Mouse (Mus musculus) MEL (cell line): ENCODE data around the gene AI837181. TPM values are rescaled to one million over a fixed set of nuclear protein-coding genes. Genes with fewer than 3 reads are reported as not detected.

ENCODE experiments used
- DNase-seq: peaks from one replicate; pipeline ENCODE4 v3.0.0; 2011; ENCODE audit warnings: low read depth, low spot score
- H3K27ac ChIP-seq: 2 replicates; pipeline ENCODE4 v1.5.1; 2012; ENCODE audit warnings: low read depth, mild to moderate bottlenecking, control low read depth, low read length, moderate library complexity; ENCODE audit not compliant: control insufficient read depth
- H3K27me3 ChIP-seq, 2 experiments: fragments of 150-350 bp in 1 of 2; sonication (generic) in 1 of 2; 2 replicates each; pipeline ENCODE4 v1.6.1; 2012; ENCODE audit warnings: low read length in 2 of 2, mild to moderate bottlenecking in 2 of 2, improper control_type of control experiment in 1 of 2, moderate library complexity in 1 of 2; ENCODE audit not compliant: insufficient read depth in 2 of 2, control insufficient read depth in 1 of 2
- H3K36me3 ChIP-seq, 2 experiments: 2 replicates each; pipeline ENCODE4 v1.6.1; 2012 to 2014; ENCODE audit warnings: low read length in 2 of 2, improper control_type of control experiment in 1 of 2, inconsistent platforms in 1 of 2, mild to moderate bottlenecking in 1 of 2; ENCODE audit not compliant: insufficient read depth in 2 of 2, control insufficient read depth in 1 of 2
- H3K4me1 ChIP-seq, 2 experiments: fragments of 150-350 bp in 1 of 2; sonication (generic) in 1 of 2; 2 replicates each; pipeline ENCODE4 v1.6.1; 2012; ENCODE audit warnings: low read length in 2 of 2, improper control_type of control experiment in 1 of 2, mild to moderate bottlenecking in 1 of 2; ENCODE audit not compliant: insufficient read depth in 2 of 2, control insufficient read depth in 1 of 2
- H3K4me3 ChIP-seq, 2 experiments: fragments of 150-350 bp in 1 of 2; sonication (generic) in 1 of 2; 2 replicates each; pipeline ENCODE4 v1.5.1; 2012; ENCODE audit warnings: low read depth in 2 of 2, low read length in 2 of 2, mild to moderate bottlenecking in 2 of 2, moderate library complexity in 2 of 2, control low read depth in 1 of 2, improper control_type of control experiment in 1 of 2; ENCODE audit not compliant: control insufficient read depth in 1 of 2, insufficient read depth in 1 of 2
- H3K79me2 ChIP-seq: 2 replicates; pipeline ENCODE4 v1.6.1; 2012; ENCODE audit warnings: mild to moderate bottlenecking, low read length, moderate library complexity; ENCODE audit not compliant: control insufficient read depth, poor library complexity, insufficient read depth
- H3K9ac ChIP-seq: 2 replicates; pipeline ENCODE4 v1.6.1; 2012; ENCODE audit warnings: low read depth, mild to moderate bottlenecking, control low read depth, low read length, moderate library complexity; ENCODE audit not compliant: control insufficient read depth, poor library complexity, severe bottlenecking
- H3K9me3 ChIP-seq: fragments of 150-350 bp; sonication (generic); replicated peaks from 2 replicates; pipeline ENCODE4 v1.6.1; 2012; ENCODE audit warnings: mild to moderate bottlenecking, low read length, improper control_type of control experiment, moderate library complexity; ENCODE audit not compliant: insufficient read depth
- BHLHE40 ChIP-seq: IDR thresholded peaks from 2 replicates; pipeline ENCODE4 v1.6.1; 2012; ENCODE audit warnings: low read depth, mild to moderate bottlenecking, inconsistent platforms, low read length, improper control_type of control experiment, borderline replicate concordance
- CHD1 ChIP-seq: IDR thresholded peaks from 2 replicates; pipeline ENCODE4 v1.6.1; 2012; ENCODE audit warnings: low read depth, mild to moderate bottlenecking, inconsistent platforms, low read length, improper control_type of control experiment
- ELF1 ChIP-seq: IDR thresholded peaks from 2 replicates; pipeline ENCODE4 v1.6.1; 2014; ENCODE audit warnings: low read depth, mild to moderate bottlenecking, inconsistent platforms, low read length, improper control_type of control experiment, moderate library complexity
- EP300 ChIP-seq, 2 experiments: IDR thresholded peaks; 2 replicates each; pipeline ENCODE4 v1.6.1; 2011; ENCODE audit warnings: improper control_type of control experiment in 2 of 2, low read length in 2 of 2, low read depth in 1 of 2, mild to moderate bottlenecking in 1 of 2
- ETS1 ChIP-seq: IDR thresholded peaks from 2 replicates; pipeline ENCODE4 v1.6.1; 2012; ENCODE audit warnings: low read depth, mild to moderate bottlenecking, inconsistent platforms, low read length, improper control_type of control experiment, moderate library complexity
- GATA1 ChIP-seq: IDR thresholded peaks from 2 replicates; pipeline ENCODE4 v1.6.1; 2011; ENCODE audit warnings: low read depth, low read length, improper control_type of control experiment
- JUND ChIP-seq: IDR thresholded peaks from 2 replicates; pipeline ENCODE4 v1.6.1; 2011; ENCODE audit warnings: low read depth, mild to moderate bottlenecking, improper control_type of control experiment, low read length
- KAT2A ChIP-seq: conservative IDR thresholded peaks from 2 replicates; pipeline ENCODE4 v1.6.1; 2012; ENCODE audit warnings: low read depth, low read length, improper control_type of control experiment, inconsistent platforms
- MAX ChIP-seq: IDR thresholded peaks from 2 replicates; pipeline ENCODE4 v1.6.1; 2011; ENCODE audit warnings: low read length, improper control_type of control experiment
- MAZ ChIP-seq: IDR thresholded peaks from 2 replicates; pipeline ENCODE4 v1.6.1; 2012; ENCODE audit warnings: low read depth, mild to moderate bottlenecking, inconsistent platforms, low read length, improper control_type of control experiment
- MXI1 ChIP-seq: IDR thresholded peaks from 2 replicates; pipeline ENCODE4 v1.6.1; 2011; ENCODE audit warnings: mild to moderate bottlenecking, low read depth, low read length, improper control_type of control experiment
- MYC ChIP-seq: IDR thresholded peaks from 2 replicates; pipeline ENCODE4 v1.6.1; 2011; ENCODE audit warnings: low read depth, mild to moderate bottlenecking, low read length, improper control_type of control experiment, moderate library complexity
- NRF1 ChIP-seq: IDR thresholded peaks from 2 replicates; pipeline ENCODE4 v1.6.1; 2014; ENCODE audit warnings: low read depth, mild to moderate bottlenecking, inconsistent platforms, low read length, improper control_type of control experiment, moderate library complexity; ENCODE audit not compliant: poor library complexity, insufficient read depth, severe bottlenecking
- POLR2A ChIP-seq, 2 experiments: IDR thresholded peaks; 2 replicates each; pipeline ENCODE4 v1.6.1; 2011 to 2012; ENCODE audit warnings: low read length in 2 of 2, mild to moderate bottlenecking in 2 of 2, control low read depth in 1 of 2, improper control_type of control experiment in 1 of 2, low read depth in 1 of 2, moderate library complexity in 1 of 2; ENCODE audit not compliant: control insufficient read depth in 1 of 2, insufficient read depth in 1 of 2, poor library complexity in 1 of 2
- POLR2AphosphoS5 ChIP-seq: IDR thresholded peaks from 2 replicates; pipeline ENCODE4 v1.6.1; 2012; ENCODE audit warnings: low read depth, borderline replicate concordance, mild to moderate bottlenecking, inconsistent platforms, low read length, moderate library complexity, mixed read lengths
- RAD21 ChIP-seq: IDR thresholded peaks from 2 replicates; pipeline ENCODE4 v1.6.1; 2011; ENCODE audit warnings: mild to moderate bottlenecking, low read depth, low read length, improper control_type of control experiment
- RCOR1 ChIP-seq: IDR thresholded peaks from 2 replicates; pipeline ENCODE4 v1.6.1; 2012; ENCODE audit warnings: low read depth, mild to moderate bottlenecking, inconsistent platforms, low read length, improper control_type of control experiment
- SMC3 ChIP-seq: IDR thresholded peaks from 2 replicates; pipeline ENCODE4 v1.6.1; 2011; ENCODE audit warnings: low read depth, low read length, improper control_type of control experiment
- TAL1 ChIP-seq: IDR thresholded peaks from 2 replicates; pipeline ENCODE4 v1.6.1; 2012; ENCODE audit warnings: mild to moderate bottlenecking, inconsistent platforms, low read length, moderate library complexity, mixed read lengths
- TBP ChIP-seq: IDR thresholded peaks from 2 replicates; pipeline ENCODE4 v1.8.0; 2011; ENCODE audit warnings: low read depth, low read length, improper control_type of control experiment
- TCF12 ChIP-seq: IDR thresholded peaks from 2 replicates; pipeline ENCODE4 v1.6.1; 2014; ENCODE audit warnings: low read depth, mild to moderate bottlenecking, inconsistent platforms, low read length, improper control_type of control experiment, moderate library complexity
- ZC3H11A ChIP-seq: IDR thresholded peaks from 2 replicates; pipeline ENCODE4 v1.6.1; 2012; ENCODE audit warnings: low read depth, mild to moderate bottlenecking, inconsistent platforms, low read length, improper control_type of control experiment
- ZKSCAN1 ChIP-seq: IDR thresholded peaks from 2 replicates; pipeline ENCODE4 v1.6.1; 2012; ENCODE audit warnings: low read depth, mild to moderate bottlenecking, inconsistent platforms, low read length, improper control_type of control experiment, moderate library complexity
- ZMIZ1 ChIP-seq: IDR thresholded peaks from 2 replicates; pipeline ENCODE4 v1.6.1; 2012; ENCODE audit warnings: low read depth, mild to moderate bottlenecking, inconsistent platforms, low read length, improper control_type of control experiment, moderate library complexity
- ZNF384 ChIP-seq: IDR thresholded peaks from 2 replicates; pipeline ENCODE4 v1.6.1; 2012; ENCODE audit warnings: low read depth, mild to moderate bottlenecking, inconsistent platforms, low read length, improper control_type of control experiment
- polyA plus RNA-seq, 2 experiments: library from polyadenylated mRNA; stranded (reverse) in 1 of 2; unstranded in 1 of 2; fragments of >175 nt in 1 of 2; fragments of >200 nt in 1 of 2; gene quantifications; 2 replicates each; pipeline versions ENCODE4 v1.2.1 to v1.2.4; 2012; ENCODE audit warnings: low replicate concordance in 2 of 2, low read depth in 1 of 2; ENCODE audit not compliant: insufficient read length in 2 of 2, insufficient read depth in 1 of 2, missing spikeins in 1 of 2
- total RNA-seq: library from RNA; depleted of rRNA; stranded (reverse); fragments of 300-350 nt; gene quantifications from 2 replicates; pipeline ENCODE4 v1.2.3, GENCODE M21; 2012

Gene AI837181
- total and polyA plus RNA-seq, 3 experiments = 8.9 to 41.3 TPM; not detected in 1

DNA sequence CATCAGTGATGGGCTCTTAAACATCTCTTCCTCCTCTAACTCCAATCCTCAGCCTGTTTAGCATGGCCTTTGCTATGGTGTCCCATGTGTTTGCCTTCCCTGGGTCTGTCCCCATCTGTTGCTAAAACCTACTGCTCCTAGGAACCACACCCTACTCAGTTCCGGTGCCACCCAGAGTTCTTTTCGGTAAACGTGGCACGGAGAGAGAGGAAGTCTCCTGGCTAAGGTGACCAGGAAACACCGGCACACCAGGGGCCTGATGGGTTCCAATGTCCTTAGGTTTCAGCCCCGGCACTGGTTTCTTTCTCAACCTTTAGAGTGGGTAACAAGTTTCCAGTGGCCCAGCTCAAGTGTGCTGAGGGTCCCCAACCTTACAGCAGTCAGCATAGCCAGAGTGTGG lies 4.4 kb upstream of the AI837181 start:
- H3K4me1 ChIP-seq = peaks cover 0 to 7% of the 10 kb centered on the region in 2 experiments; a peak in 1 of 4 replicates
- H3K36me3 ChIP-seq = peaks cover 0 to 2% of the 10 kb centered on the region in 2 experiments; a peak in 2 of 4 replicates
- DNase-seq = no peak
- H3K9me3 ChIP-seq = no peaks in the 10 kb centered on the region
- H3K27ac ChIP-seq = no peak overlapping the region
- H3K27me3 ChIP-seq = no peaks in the 10 kb centered on the region
- TF ChIP-seq TAL1 (no peak), MAX (no peak), MXI1 (no peak), JUND (no peak), POLR2A (IDR thresholded peaks at IDR 0.05; ENCODE audit: control insufficient read depth in 1 of 2, insufficient read depth in 1 of 2, low read depth in 1 of 2, low read length in 2 of 2, poor library complexity in 1 of 2) (no peak), ETS1 (no peak), ZNF384 (no peak), ZC3H11A (no peak), SMC3 (no peak), GATA1 (no peak), RCOR1 (no peak), NRF1 (no peak), EP300 (IDR thresholded peaks at IDR 0.05; ENCODE audit: low read depth in 1 of 2, low read length in 2 of 2) (no peak), TBP (no peak)
- H3K79me2 ChIP-seq = peaks cover 15% of the 10 kb centered on the region
- no peak overlapping the region for H3K9ac ChIP-seq
- no peak overlapping the region for H3K4me3 ChIP-seq

DNA sequence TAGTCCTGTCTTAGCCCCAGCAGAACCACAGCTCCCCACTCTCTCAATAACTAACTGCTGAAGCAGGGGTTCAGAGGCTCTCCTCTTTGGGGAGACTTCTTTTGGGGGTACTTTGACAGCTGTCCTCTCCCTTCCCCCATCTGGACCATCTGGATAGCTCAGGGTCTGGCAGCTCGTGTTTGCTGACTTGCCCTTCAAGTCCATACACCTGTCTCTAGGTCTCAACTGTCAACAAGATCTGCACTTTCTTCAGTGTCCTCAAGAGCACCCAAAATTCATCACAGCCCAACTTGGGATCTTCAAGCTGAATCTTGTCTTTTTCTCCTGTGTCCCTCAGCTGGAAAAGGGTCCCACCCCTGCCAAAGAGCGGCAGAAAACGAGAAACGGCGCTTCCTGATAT lies 3.2 kb upstream of the AI837181 start:
- H3K27me3 ChIP-seq = no peaks in the 10 kb centered on the region
- H3K4me3 ChIP-seq = no peak overlapping the region
- TF ChIP-seq ELF1 (no peak), TAL1 (no peak), MXI1 (no peak)
- no peak for DNase-seq
- H3K9me3 ChIP-seq = no peaks in the 10 kb centered on the region
- H3K9ac ChIP-seq = no peak overlapping the region
- no peak overlapping the region for H3K27ac ChIP-seq
- peaks cover 0 to 13% of the 10 kb centered on the region in 2 experiments; a peak in 1 of 4 replicates for H3K4me1 ChIP-seq
- peaks cover 24% of the 10 kb centered on the region for H3K79me2 ChIP-seq
- H3K36me3 ChIP-seq = peaks cover 0 to 2% of the 10 kb centered on the region in 2 experiments; a peak in 2 of 4 replicates

- H3K79me2 ChIP-seq = peaks cover 24% of the 10 kb centered on the region
- H3K4me3 ChIP-seq = no peak overlapping the region
- no peaks in the 10 kb centered on the region for H3K27me3 ChIP-seq
- peaks cover 0 to 13% of the 10 kb centered on the region in 2 experiments; a peak in 1 of 4 replicates for H3K4me1 ChIP-seq
- H3K27ac ChIP-seq = no peak overlapping the region
- no peak for DNase-seq
- H3K9ac ChIP-seq = no peak overlapping the region
- H3K36me3 ChIP-seq = peaks cover 0 to 2% of the 10 kb centered on the region in 2 experiments; a peak in 2 of 4 replicates
- no peaks in the 10 kb centered on the region for H3K9me3 ChIP-seq
- TF ChIP-seq ZC3H11A = no peak
- no peak for TF ChIP-seq RAD21
- TF ChIP-seq POLR2AphosphoS5 = no peak
- no peak for TF ChIP-seq SMC3
- no peak for TF ChIP-seq GATA1
- TF ChIP-seq ZMIZ1 = no peak
- TF ChIP-seq MYC = no peak
- no peak for TF ChIP-seq BHLHE40
- no peak for TF ChIP-seq CHD1
- TF ChIP-seq MAZ = no peak
- no peak for TF ChIP-seq KAT2A
- no peak for TF ChIP-seq ZKSCAN1
- no peak for TF ChIP-seq TCF12
- TF ChIP-seq MXI1 = no peak
- TF ChIP-seq ETS1 = no peak
Measured at GRCm38 (mm10) chr19:5422267-5422666, 2.7 kb upstream of the AI837181 start.
